Mouse (Mus musculus): ENCODE results near the gene Ankar. TPM values are rescaled to one million over a fixed set of nuclear protein-coding genes. Genes with fewer than 3 reads are reported as not detected.

Ankar gene
- polyA plus RNA-seq, 1 experiment: not detected

DNA sequence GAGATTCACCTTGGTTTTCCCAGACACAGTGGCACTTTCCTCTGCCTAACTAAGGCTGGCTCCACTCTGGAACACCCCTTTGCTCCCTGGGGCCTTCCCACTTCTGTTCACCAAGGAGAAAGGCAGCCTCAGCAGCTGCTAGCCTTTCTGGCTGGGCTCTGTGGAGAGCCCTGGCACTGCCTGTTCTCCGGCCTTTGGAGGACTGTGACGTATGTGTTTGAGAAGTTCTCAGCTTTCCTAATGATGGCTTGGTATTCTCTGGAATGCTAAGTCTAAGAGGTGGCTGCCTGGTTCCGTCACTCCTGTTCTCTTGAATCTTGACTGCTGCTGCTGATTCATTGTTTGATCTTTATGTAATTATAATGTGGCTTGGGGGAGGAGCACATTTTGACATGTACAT is 27.3 kb downstream of the Ankar start:
- H3K79me2 ChIP-seq (ENCODE audit: control insufficient read depth, insufficient read depth): no peaks in the 10 kb centered on the region
- H3K79me3 ChIP-seq (ENCODE audit: low read depth): no peaks in the 10 kb centered on the region
- no peaks in the 10 kb centered on the region for H3K36me3 ChIP-seq (ENCODE audit: control insufficient read depth, insufficient read depth)
- TF ChIP-seq USF1 (IDR thresholded peaks at IDR 0.05; ENCODE audit: low read depth): no peak
- no peak for TF ChIP-seq MYOG (IDR thresholded peaks at IDR 0.05; ENCODE audit: control insufficient read depth, extremely low read depth, insufficient read length)
- TF ChIP-seq CEBPB (IDR thresholded peaks at IDR 0.05; ENCODE audit: low read depth): no peak
- no peak overlapping the region for H3K4me3 ChIP-seq (ENCODE audit: insufficient read depth, poor library complexity, severe bottlenecking)
- H3ac ChIP-seq (ENCODE audit: control insufficient read depth, insufficient read length, low read depth): no peak overlapping the region
- H3K27me3 ChIP-seq (ENCODE audit: control insufficient read depth, insufficient read depth, insufficient read length): no peaks in the 10 kb centered on the region

GRCm38 (mm10) chr1:72640658-72641410 is 59.5 kb downstream of the Ankar start:
- H3K79me2 ChIP-seq (ENCODE audit: control insufficient read depth, insufficient read depth): no peaks in the 10 kb centered on the region
- H3ac ChIP-seq (ENCODE audit: control insufficient read depth, insufficient read length, low read depth): no peak overlapping the region
- no peaks in the 10 kb centered on the region for H3K27me3 ChIP-seq (ENCODE audit: control insufficient read depth, insufficient read depth, insufficient read length)
- no peaks in the 10 kb centered on the region for H3K36me3 ChIP-seq (ENCODE audit: control insufficient read depth, insufficient read depth)
- TF ChIP-seq MYOG (IDR thresholded peaks at IDR 0.05; ENCODE audit: control insufficient read depth, extremely low read depth, insufficient read length) (no peak), CEBPB (IDR thresholded peaks at IDR 0.05; ENCODE audit: low read depth) (no peak), MYOD1 (IDR thresholded peaks at IDR 0.05; ENCODE audit: control insufficient read depth, insufficient read length, low read depth) (no peak), CTCF (IDR thresholded peaks at IDR 0.05; ENCODE audit: control insufficient read depth, insufficient read depth, insufficient read length) (no peak), FOSL1 (IDR thresholded peaks at IDR 0.05; ENCODE audit: insufficient read depth, low read length, poor library complexity, severe bottlenecking) (no peak), MAX (IDR thresholded peaks at IDR 0.05) (no peak), USF1 (IDR thresholded peaks at IDR 0.05; ENCODE audit: low read depth) (no peak)
- no peak overlapping the region for H3K4me3 ChIP-seq (ENCODE audit: insufficient read depth, poor library complexity, severe bottlenecking)
- no peaks in the 10 kb centered on the region for H3K79me3 ChIP-seq (ENCODE audit: low read depth)

DNA sequence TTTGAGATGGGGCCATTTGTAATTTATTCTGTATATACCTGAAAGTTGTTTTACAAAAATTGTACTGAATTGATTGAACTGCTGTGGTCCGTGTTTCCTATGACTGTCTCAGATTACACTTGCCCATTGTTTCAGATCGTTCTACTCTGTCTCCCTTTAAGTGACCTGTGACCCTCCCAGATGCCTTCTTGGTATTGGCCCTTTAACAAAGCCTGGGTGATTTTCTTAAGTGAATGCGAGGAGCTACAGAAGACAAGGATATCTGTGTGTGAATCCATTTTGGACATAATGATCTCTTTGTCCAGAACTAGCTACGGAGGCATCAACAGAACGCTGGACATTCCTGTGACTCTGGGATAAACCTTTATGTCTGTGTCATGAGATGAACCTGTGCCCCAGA is 65.2 kb downstream of the Ankar start:
- H3K79me3 ChIP-seq (ENCODE audit: low read depth): no peaks in the 10 kb centered on the region
- no peaks in the 10 kb centered on the region for H3K79me2 ChIP-seq (ENCODE audit: control insufficient read depth, insufficient read depth)
- H3K4me3 ChIP-seq (ENCODE audit: insufficient read depth, poor library complexity, severe bottlenecking): no peak overlapping the region
- peaks cover 9% of the 10 kb centered on the region for H3K36me3 ChIP-seq (ENCODE audit: control insufficient read depth, insufficient read depth)
- no peak overlapping the region for H3ac ChIP-seq (ENCODE audit: control insufficient read depth, insufficient read length, low read depth)
- H3K27me3 ChIP-seq (ENCODE audit: control insufficient read depth, insufficient read depth, insufficient read length): no peaks in the 10 kb centered on the region
- TF ChIP-seq CTCF (IDR thresholded peaks at IDR 0.05; ENCODE audit: control insufficient read depth, insufficient read depth, insufficient read length): no peak

GRCm38 (mm10) chr1:72612172-72612571 is 88.2 kb downstream of the Ankar start:
- no peak for TF ChIP-seq CTCF (IDR thresholded peaks at IDR 0.05; ENCODE audit: control insufficient read depth, insufficient read depth, insufficient read length)
- no peak for TF ChIP-seq USF1 (IDR thresholded peaks at IDR 0.05; ENCODE audit: low read depth)
- TF ChIP-seq MYOG (IDR thresholded peaks at IDR 0.05; ENCODE audit: control insufficient read depth, extremely low read depth, insufficient read length): no peak
- TF ChIP-seq MAX (IDR thresholded peaks at IDR 0.05): no peak
- no peaks in the 10 kb centered on the region for H3K79me3 ChIP-seq (ENCODE audit: low read depth)
- no peak overlapping the region for H3K4me3 ChIP-seq (ENCODE audit: insufficient read depth, poor library complexity, severe bottlenecking)
- no peaks in the 10 kb centered on the region for H3K79me2 ChIP-seq (ENCODE audit: control insufficient read depth, insufficient read depth)
- no peak overlapping the region for H3ac ChIP-seq (ENCODE audit: control insufficient read depth, insufficient read length, low read depth)
- no peaks in the 10 kb centered on the region for H3K27me3 ChIP-seq (ENCODE audit: control insufficient read depth, insufficient read depth, insufficient read length)
- H3K36me3 ChIP-seq (ENCODE audit: control insufficient read depth, insufficient read depth): peaks cover 22% of the 10 kb centered on the region

- Histone ChIP-seq H3K79me2 (ENCODE audit: control insufficient read depth, insufficient read depth) (no peaks in the 10 kb centered on the region), H3K4me3 (ENCODE audit: insufficient read depth, poor library complexity, severe bottlenecking) (no peak overlapping the region), H3K36me3 (ENCODE audit: control insufficient read depth, insufficient read depth) (peaks cover 11% of the 10 kb centered on the region), H3K79me3 (ENCODE audit: low read depth) (no peaks in the 10 kb centered on the region), H3ac (ENCODE audit: control insufficient read depth, insufficient read length, low read depth) (no peak overlapping the region), H3K27me3 (ENCODE audit: control insufficient read depth, insufficient read depth, insufficient read length) (no peaks in the 10 kb centered on the region)
- TF ChIP-seq USF1 (IDR thresholded peaks at IDR 0.05; ENCODE audit: low read depth): no peak
- no peak for TF ChIP-seq CTCF (IDR thresholded peaks at IDR 0.05; ENCODE audit: control insufficient read depth, insufficient read depth, insufficient read length)
- TF ChIP-seq CEBPB (IDR thresholded peaks at IDR 0.05; ENCODE audit: low read depth): no peak
- no peak for TF ChIP-seq MYOG (IDR thresholded peaks at IDR 0.05; ENCODE audit: control insufficient read depth, extremely low read depth, insufficient read length)
- TF ChIP-seq MAX (IDR thresholded peaks at IDR 0.05): no peak
- TF ChIP-seq MYOD1 (IDR thresholded peaks at IDR 0.05; ENCODE audit: control insufficient read depth, insufficient read length, low read depth): no peak
- TF ChIP-seq FOSL1 (IDR thresholded peaks at IDR 0.05; ENCODE audit: insufficient read depth, low read length, poor library complexity, severe bottlenecking): no peak
These were observed 90.2 kb downstream of the Ankar start for GRCm38 (mm10) chr1:72609887-72610877.

- Histone ChIP-seq H3K36me3 (ENCODE audit: control insufficient read depth, insufficient read depth) (peaks cover 11% of the 10 kb centered on the region), H3K79me2 (ENCODE audit: control insufficient read depth, insufficient read depth) (no peaks in the 10 kb centered on the region), H3K4me3 (ENCODE audit: insufficient read depth, poor library complexity, severe bottlenecking) (no peak overlapping the region), H3ac (ENCODE audit: control insufficient read depth, insufficient read length, low read depth) (no peak overlapping the region), H3K79me3 (ENCODE audit: low read depth) (no peaks in the 10 kb centered on the region), H3K27me3 (ENCODE audit: control insufficient read depth, insufficient read depth, insufficient read length) (no peaks in the 10 kb centered on the region)
- TF ChIP-seq MYOD1 (IDR thresholded peaks at IDR 0.05; ENCODE audit: control insufficient read depth, insufficient read length, low read depth) (peak; percentile 70), MYOG (IDR thresholded peaks at IDR 0.05; ENCODE audit: control insufficient read depth, extremely low read depth, insufficient read length) (no peak)
These were observed 91.2 kb downstream of the Ankar start for GRCm38 (mm10) chr1:72609129-72609528.

All from C2C12 (cell line).